Mouse (Mus musculus) cerebellum, postnatal 25 days (tissue): ENCODE measurements at regions not wholly inside any gene's neighbourhood (a gene's known extent, or its start where the extent isn't known, plus 50 kb on each side); places are given as distances from the start of the nearest gene placed in this dataset.
A peak's percentile ranks its signal among the peaks of the same experiment; 100 is the strongest.
"Not testable (repeated sequence)": the region's sequence is repeated elsewhere in the genome, so short reads cannot be mapped to it uniquely, and the experiment has no call there.

Source experiments
- DNase-seq, 2 experiments: peaks; one replicate each; pipeline ENCODE4 v3.0.0; 2021; ENCODE audit warnings: mixed read lengths in 2 of 2

DNA sequence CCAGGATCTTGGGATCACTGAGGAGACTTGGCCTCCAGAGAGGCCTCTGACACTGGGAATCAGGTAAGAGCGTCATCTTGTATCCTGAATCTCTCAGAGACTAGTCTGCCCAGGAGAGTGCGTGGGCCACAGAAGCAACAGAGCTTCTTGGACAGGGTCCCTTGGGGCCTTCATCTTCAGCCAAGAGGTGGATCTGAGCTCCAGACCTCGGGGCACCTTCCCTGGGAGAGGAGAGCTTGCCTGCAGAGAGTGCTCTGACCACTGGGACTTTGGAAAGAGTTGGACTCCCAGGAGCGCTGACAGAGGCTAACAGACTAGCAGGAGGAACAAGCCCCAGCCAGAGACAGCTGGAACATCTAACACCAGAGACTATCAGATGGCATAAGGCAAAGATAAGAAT is 73.9 kb upstream of the Gm15319 start:
- peak; percentile 22 for DNase-seq

DNA sequence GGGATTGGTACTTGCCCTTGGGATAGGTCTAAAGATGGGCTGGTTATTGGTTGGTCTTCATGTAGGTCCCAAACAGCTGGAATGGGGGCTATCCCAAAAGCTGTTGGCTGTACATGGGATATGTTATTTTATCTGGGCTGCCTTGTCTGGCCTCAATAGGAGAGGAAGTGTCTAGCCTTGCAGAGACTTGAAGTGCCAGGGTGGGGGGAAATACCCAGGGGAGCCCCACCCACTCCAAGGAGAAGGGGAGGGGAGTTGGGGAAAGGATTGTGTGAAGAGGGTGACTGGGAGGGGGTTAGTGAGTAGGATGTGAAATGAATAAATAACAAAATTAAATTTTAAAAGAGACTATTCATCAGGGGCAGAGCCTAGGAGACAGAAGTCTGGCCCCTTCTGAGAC is 70.2 kb upstream of the Gm15319 start:
- DNase-seq = not testable (repeated sequence)

GRCm38 (mm10) chr8:20429469-20429868 is 66.5 kb upstream of the Gm15319 start:
- not testable (repeated sequence) for DNase-seq

DNA sequence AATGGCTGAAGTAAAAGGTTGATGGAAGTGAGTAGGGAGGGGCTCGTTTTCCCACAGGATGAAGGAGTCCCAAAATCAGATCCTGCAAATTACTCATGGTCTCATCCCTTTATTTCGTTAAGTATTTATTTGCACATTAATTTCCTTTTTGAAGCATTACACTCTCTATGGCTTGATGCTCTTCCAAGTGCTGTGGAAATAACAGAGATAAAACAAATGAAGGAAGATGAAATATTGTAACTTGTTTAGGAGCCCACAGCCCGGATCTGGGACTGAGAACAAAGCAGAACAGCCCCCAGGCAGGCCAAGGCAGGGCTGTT is 61.9 kb upstream of the Gm15319 start:
- not testable (repeated sequence) for DNase-seq

DNA sequence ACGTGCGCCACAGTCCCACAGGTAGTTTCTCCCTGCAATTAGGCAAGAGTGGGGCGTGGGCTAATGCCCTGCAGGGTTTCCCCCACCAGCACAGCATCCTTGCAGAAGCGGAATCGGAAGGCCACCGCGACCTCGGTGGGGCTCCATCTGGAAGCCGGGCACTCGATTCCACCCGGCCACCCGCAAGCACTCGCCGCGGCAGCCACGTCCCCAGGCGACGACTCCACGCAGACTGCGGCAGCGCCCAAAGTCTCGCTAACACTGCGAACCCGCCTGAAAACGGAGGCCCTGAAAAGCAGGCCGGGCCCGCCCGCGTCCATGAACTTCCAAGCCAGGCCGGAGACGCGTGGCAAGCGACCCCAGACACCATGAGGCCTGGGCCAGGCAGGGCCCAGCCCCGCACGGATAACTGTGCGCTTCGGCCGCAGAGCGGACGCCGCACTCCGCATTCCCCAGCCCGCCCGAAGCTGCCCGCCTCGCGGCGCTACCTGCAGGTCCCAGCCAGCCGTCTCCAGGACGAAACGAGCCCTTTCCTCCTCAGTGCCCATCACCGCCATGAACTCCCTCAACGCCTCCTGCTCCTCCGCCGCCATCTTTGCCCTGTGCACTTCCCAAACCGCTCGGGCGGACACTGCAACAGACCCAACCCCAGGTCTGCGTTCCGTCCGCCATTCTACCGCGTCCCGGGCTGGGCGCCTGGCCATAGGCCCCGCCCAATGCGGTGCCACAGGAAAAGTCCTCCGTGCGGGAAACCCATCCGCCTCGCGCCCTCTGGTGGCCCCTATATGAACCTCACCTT is 61.3 kb upstream of the Gm15319 start:
- peak; percentile 100 for DNase-seq

DNA sequence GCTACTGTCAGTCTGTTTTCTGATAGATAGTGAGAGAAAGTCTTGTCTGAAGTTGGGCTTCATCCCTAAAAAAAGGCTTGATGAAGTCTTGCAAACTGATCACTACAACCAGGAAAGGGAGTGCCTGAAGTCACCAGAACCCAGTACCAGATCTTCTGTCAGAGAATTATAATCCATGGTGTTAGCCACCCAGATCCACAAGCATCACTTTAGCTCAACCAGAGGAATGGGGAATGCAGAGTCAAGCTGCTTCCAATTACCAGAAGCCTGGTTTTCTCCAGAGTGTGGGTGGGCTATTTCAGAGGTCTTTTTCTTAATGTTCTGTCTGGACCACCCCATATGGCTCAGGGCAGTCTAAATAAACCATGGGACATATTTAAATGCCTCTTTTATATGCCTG is 57.8 kb upstream of the Gm15319 start:
- not testable (repeated sequence) for DNase-seq
